Mouse (Mus musculus) G1E (cell line): ENCODE measurements at regions not wholly inside any gene's neighbourhood (a gene's known extent, or its start where the extent isn't known, plus 50 kb on each side); places are given as distances from the start of the nearest gene placed in this dataset.

Source experiments
- ATAC-seq: 2 replicates; pipeline ENCODE4 v1.8.0; 2016; ENCODE audit warnings: mild to moderate bottlenecking; ENCODE audit not compliant: insufficient number of reproducible peaks, poor library complexity, low FRiP score, severe bottlenecking; ENCODE audit errors: extremely low read depth
- DNase-seq: peaks from one replicate; pipeline ENCODE4 v3.0.0; 2012; ENCODE audit warnings: low spot score
- H3K27me3 ChIP-seq: 2 replicates; pipeline ENCODE4 v1.6.1; 2012; ENCODE audit warnings: mild to moderate bottlenecking, low read length, inconsistent platforms; ENCODE audit not compliant: insufficient read depth
- H3K36me3 ChIP-seq: replicated peaks from 2 replicates; pipeline ENCODE3; 2012; ENCODE audit warnings: mild to moderate bottlenecking, inconsistent platforms
- H3K4me1 ChIP-seq: 2 replicates; pipeline ENCODE4 v1.6.1; 2012; ENCODE audit warnings: low read depth, low read length, inconsistent platforms, mixed read lengths; ENCODE audit not compliant: insufficient read depth
- H3K4me3 ChIP-seq: 2 replicates; pipeline ENCODE4 v1.5.1; 2012; ENCODE audit warnings: low read depth, mild to moderate bottlenecking, inconsistent platforms, low read length, moderate library complexity, mixed read lengths
- H3K9me3 ChIP-seq: replicated peaks from 2 replicates; pipeline ENCODE4 v1.6.1; 2012; ENCODE audit warnings: inconsistent platforms
- CTCF ChIP-seq: IDR thresholded peaks from 2 replicates; pipeline ENCODE4 v1.5.1; 2012; ENCODE audit warnings: low read depth, low read length, inconsistent platforms, mixed read lengths
- GATA1 ChIP-seq: IDR thresholded peaks from 2 replicates; pipeline ENCODE4 v1.6.1; 2012; ENCODE audit warnings: borderline replicate concordance, low read length, inconsistent platforms, mixed read lengths
- GATA2 ChIP-seq: IDR thresholded peaks from 2 replicates; pipeline ENCODE4 v1.6.1; 2012; ENCODE audit warnings: low read depth, low read length, inconsistent platforms, borderline replicate concordance
- POLR2AphosphoS5 ChIP-seq: IDR thresholded peaks from 2 replicates; pipeline ENCODE4 v1.6.1; 2012; ENCODE audit warnings: low read depth, low read length, inconsistent platforms; ENCODE audit not compliant: insufficient replicate concordance
- TAL1 ChIP-seq: conservative IDR thresholded peaks from 2 replicates; pipeline ENCODE4 v1.6.1; 2012; ENCODE audit warnings: low read depth, low read length, inconsistent platforms, mixed read lengths

- ATAC-seq = no peak
- Histone ChIP-seq H3K27me3 (no peaks in the 10 kb centered on the region), H3K36me3 (no peaks in the 10 kb centered on the region), H3K9me3 (no peaks in the 10 kb centered on the region), H3K4me1 (no peaks in the 10 kb centered on the region), H3K4me3 (no peak overlapping the region)
- DNase-seq = no peak
- TF ChIP-seq GATA2 = no peak
- no peak for TF ChIP-seq CTCF
These were observed 110.3 kb upstream of the Cpm start for GRCm38 (mm10) chr10:117518793-117519669.

- no peak overlapping the region for H3K4me3 ChIP-seq
- H3K36me3 ChIP-seq = no peaks in the 10 kb centered on the region
- no peaks in the 10 kb centered on the region for H3K9me3 ChIP-seq
- ATAC-seq (no peak), DNase-seq (no peak)
- no peaks in the 10 kb centered on the region for H3K4me1 ChIP-seq
- no peaks in the 10 kb centered on the region for H3K27me3 ChIP-seq
- TF ChIP-seq GATA2 = no peak
- TF ChIP-seq CTCF = no peak
- no peak for TF ChIP-seq TAL1
- no peak for TF ChIP-seq POLR2AphosphoS5
These were observed 111.2 kb upstream of the Cpm start for GRCm38 (mm10) chr10:117517800-117518770.

GRCm38 (mm10) chr10:117517071-117517714 lies 112.1 kb upstream of the Cpm start:
- H3K27me3 ChIP-seq = no peaks in the 10 kb centered on the region
- TF ChIP-seq GATA1 = no peak
- TF ChIP-seq CTCF = no peak
- TF ChIP-seq GATA2 = no peak
- no peak for TF ChIP-seq POLR2AphosphoS5
- TF ChIP-seq TAL1 = no peak
- no peak for DNase-seq
- H3K9me3 ChIP-seq = no peaks in the 10 kb centered on the region
- H3K4me1 ChIP-seq = no peaks in the 10 kb centered on the region
- H3K36me3 ChIP-seq = no peaks in the 10 kb centered on the region
- H3K4me3 ChIP-seq = no peak overlapping the region
- ATAC-seq = no peak

- Histone ChIP-seq H3K4me3 (no peak overlapping the region), H3K36me3 (no peaks in the 10 kb centered on the region), H3K4me1 (no peaks in the 10 kb centered on the region), H3K9me3 (no peaks in the 10 kb centered on the region), H3K27me3 (no peaks in the 10 kb centered on the region)
- TF ChIP-seq GATA2 (no peak), GATA1 (no peak), TAL1 (no peak), CTCF (no peak), POLR2AphosphoS5 (no peak)
- DNase-seq = no peak
- no peak for ATAC-seq
These were observed 112.8 kb upstream of the Cpm start for GRCm38 (mm10) chr10:117516510-117516909.

- ATAC-seq = no peak
- DNase-seq = no peak
- TF ChIP-seq CTCF = no peak
- no peak for TF ChIP-seq GATA2
- TF ChIP-seq GATA1 = no peak
- TF ChIP-seq TAL1 = no peak
- TF ChIP-seq POLR2AphosphoS5 = no peak
These were observed 113.4 kb upstream of the Cpm start for GRCm38 (mm10) chr10:117515777-117516501.

More at GRCm38 (mm10) chr10:117515777-117516501, 113.4 kb upstream of the Cpm start:
- Histone ChIP-seq H3K4me1 (no peaks in the 10 kb centered on the region), H3K4me3 (no peak overlapping the region), H3K36me3 (no peaks in the 10 kb centered on the region), H3K9me3 (no peaks in the 10 kb centered on the region), H3K27me3 (no peaks in the 10 kb centered on the region)
